Mouse (Mus musculus) erythroid progenitor cell, adult 5-6 weeks (primary cell): ENCODE measurements around the gene Ccpg1. TPM values are rescaled to one million over a fixed set of nuclear protein-coding genes. Genes with fewer than 3 reads are reported as not detected.

ENCODE experiments used
- ATAC-seq: replicated peaks from 2 replicates; pipeline ENCODE4 v1.8.0; 2016; ENCODE audit warnings: moderate number of reproducible peaks, mild to moderate bottlenecking, moderate TSS enrichment, inconsistent platforms; ENCODE audit not compliant: poor library complexity, low FRiP score, severe bottlenecking
- total RNA-seq, 2 experiments: library from RNA; stranded (forward) in 1 of 2; stranded (reverse) in 1 of 2; fragments of 150-400 nt in 1 of 2; fragments of 186-747, 209-891 nt in 1 of 2; gene quantifications; 2 replicates each; pipeline versions ENCODE4 v1.2.3 to v1.2.4; 2015 to 2017; ENCODE audit warnings: low replicate concordance in 2 of 2

The Ccpg1 gene
- total RNA-seq, 2 experiments from 2014 or later, result 13.8 to 24.9 TPM

- peak; percentile 84 for ATAC-seq
These were observed 54.2 kb downstream of the Ccpg1 start for GRCm38 (mm10) chr9:73039222-73039945.

- ATAC-seq, result peak; percentile 36; the same call in 1 of the 2 replicates
These were observed 54.9 kb downstream of the Ccpg1 start, which contains the start of gene Pigb for GRCm38 (mm10) chr9:73040080-73040479. TSS of gene Pigb (minus strand) at chr9:73040378.

GRCm38 (mm10) chr9:73044146-73045079 lies 59.2 kb downstream of the Ccpg1 start, which contains the start of gene Rab27a:
TSS of gene Rab27a (plus strand) at chr9:73044854.
- peak; percentile 65 for ATAC-seq

GRCm38 (mm10) chr9:73045204-73045603 lies 60.0 kb downstream of the Ccpg1 start:
- no peak for ATAC-seq

- no peak for ATAC-seq
These were observed 60.5 kb downstream of the Ccpg1 start for GRCm38 (mm10) chr9:73045711-73046110.

- ATAC-seq, result no peak
These were observed 62.7 kb downstream of the Ccpg1 start for GRCm38 (mm10) chr9:73047906-73048305.

GRCm38 (mm10) chr9:73048927-73049326 lies 63.7 kb downstream of the Ccpg1 start:
- ATAC-seq, result no peak

GRCm38 (mm10) chr9:73049833-73050232 lies 64.6 kb downstream of the Ccpg1 start:
- ATAC-seq, result no peak

- no peak for ATAC-seq
These were observed 65.4 kb downstream of the Ccpg1 start for GRCm38 (mm10) chr9:73050606-73051005.

GRCm38 (mm10) chr9:73055441-73055911 lies 70.2 kb downstream of the Ccpg1 start:
- no peak for ATAC-seq

- ATAC-seq, result no peak
These were observed 74.0 kb downstream of the Ccpg1 start for GRCm38 (mm10) chr9:73059224-73059623.

- no peak for ATAC-seq
These were observed 78.5 kb downstream of the Ccpg1 start for GRCm38 (mm10) chr9:73063621-73064290.

Other genes starting within 250 kb of the Ccpg1 start
- not detected in 2 replicates for gene Prtg, start 178.6 kb upstream of the Ccpg1 start, total RNA-seq (2015; ENCODE audit: low replicate concordance)
- not detected in 2 replicates for gene Prtg, start 178.6 kb upstream of the Ccpg1 start, total RNA-seq (2017; ENCODE audit: low replicate concordance)
- not detected in 2 replicates for gene Pygo1, start 59.8 kb upstream of the Ccpg1 start, total RNA-seq (2015; ENCODE audit: low replicate concordance)
- not detected in 2 replicates for gene Pygo1, start 59.8 kb upstream of the Ccpg1 start, total RNA-seq (2017; ENCODE audit: low replicate concordance)
- not detected in 2 replicates for gene Dyx1c1, start 26.6 kb upstream of the Ccpg1 start, total RNA-seq (2015; ENCODE audit: low replicate concordance)
- gene Dyx1c1, start 26.6 kb upstream of the Ccpg1 start, total RNA-seq (2017; ENCODE audit: low replicate concordance), result not detected in 2 replicates
- gene Gm44503, start 26.6 kb upstream of the Ccpg1 start, total RNA-seq (2015; ENCODE audit: low replicate concordance), result not detected in 2 replicates
- gene Gm44503, start 26.6 kb upstream of the Ccpg1 start, total RNA-seq (2017; ENCODE audit: low replicate concordance), result not detected in 2 replicates
- 2.5 TPM in 1 of 2 replicates, not detected in the other for gene Ccpg1os, start within 50 bp of the Ccpg1 start, total RNA-seq (2015; ENCODE audit: low replicate concordance)
- gene Ccpg1os, start within 50 bp of the Ccpg1 start, total RNA-seq (2017; ENCODE audit: low replicate concordance), result 0.77 TPM in 1 of 2 replicates, not detected in the other
- 6.8 and 14.7 TPM in 2 replicates for gene Pigb, start 54.9 kb downstream of the Ccpg1 start, total RNA-seq (2015; ENCODE audit: low replicate concordance)
- gene Pigb, start 54.9 kb downstream of the Ccpg1 start, total RNA-seq (2017; ENCODE audit: low replicate concordance), result 0.83 and 1.0 TPM in 2 replicates
- gene Rab27a, start 59.4 kb downstream of the Ccpg1 start, total RNA-seq (2015; ENCODE audit: low replicate concordance), result 10.5 and 12.3 TPM in 2 replicates
- 12.2 and 13.2 TPM in 2 replicates for gene Rab27a, start 59.4 kb downstream of the Ccpg1 start, total RNA-seq (2017; ENCODE audit: low replicate concordance)
- gene Khdc3, start 116.4 kb downstream of the Ccpg1 start, total RNA-seq (2015; ENCODE audit: low replicate concordance), result not detected in 2 replicates
- not detected in 2 replicates for gene Khdc3, start 116.4 kb downstream of the Ccpg1 start, total RNA-seq (2017; ENCODE audit: low replicate concordance)
- gene Gm20509, start 117.0 kb downstream of the Ccpg1 start, total RNA-seq (2015; ENCODE audit: low replicate concordance), result not detected in 2 replicates
- gene Gm20509, start 117.0 kb downstream of the Ccpg1 start, total RNA-seq (2017; ENCODE audit: low replicate concordance), result not detected in 2 replicates
- 17.3 and 22.6 TPM in 2 replicates for gene Rsl24d1, start 128.0 kb downstream of the Ccpg1 start, total RNA-seq (2015; ENCODE audit: low replicate concordance)
- 24.1 and 42.3 TPM in 2 replicates for gene Rsl24d1, start 128.0 kb downstream of the Ccpg1 start, total RNA-seq (2017; ENCODE audit: low replicate concordance)